Mouse (Mus musculus) heart, adult 2 months (tissue): ENCODE data around the gene Sh2d1a. TPM values are rescaled to one million over a fixed set of nuclear protein-coding genes. Genes with fewer than 3 reads are reported as not detected.

Experiments used
- DNase-seq, 2 experiments: peaks; one replicate each; pipeline ENCODE4 v3.0.0; 2021
- H3K27ac ChIP-seq: fragments of 200-600 bp; 2 replicates; pipeline ENCODE4 v1.8.1; 2022
- H3K27me3 ChIP-seq: fragments of 200-500 bp; 2 replicates; pipeline ENCODE4 v1.6.1; 2012; ENCODE audit warnings: mild to moderate bottlenecking, low read length, inconsistent platforms, mixed read lengths; ENCODE audit not compliant: control insufficient read depth, insufficient read depth
- H3K36me3 ChIP-seq: fragments of 200-500 bp; 2 replicates; pipeline ENCODE4 v1.6.1; 2012; ENCODE audit warnings: low read length, inconsistent platforms; ENCODE audit not compliant: control insufficient read depth, insufficient read depth
- H3K4me1 ChIP-seq: fragments of 200-500 bp; 2 replicates; pipeline ENCODE4 v1.6.1; 2011; ENCODE audit warnings: low read length; ENCODE audit not compliant: control insufficient read depth, insufficient read depth
- H3K4me3 ChIP-seq: fragments of 200-600 bp; 2 replicates; pipeline ENCODE4 v1.8.1; 2022
- H3K79me2 ChIP-seq: fragments of 200-500 bp; replicated peaks from 2 replicates; pipeline ENCODE4 v1.6.1; 2012; ENCODE audit warnings: mild to moderate bottlenecking, inconsistent platforms, low read length, moderate library complexity, mixed read lengths; ENCODE audit not compliant: control insufficient read depth, insufficient read depth
- H3K9ac ChIP-seq: fragments of 200-500 bp; 2 replicates; pipeline ENCODE4 v1.6.1; 2012; ENCODE audit warnings: low read depth, mild to moderate bottlenecking, control low read depth, inconsistent platforms, low read length, mixed read lengths
- CTCF ChIP-seq: fragments of 200-600 bp; IDR thresholded peaks from 2 replicates; pipeline ENCODE4 v1.8.1; 2022; ENCODE audit warnings: antibody characterized with exemption, mild to moderate bottlenecking, moderate library complexity
- EP300 ChIP-seq: fragments of 200-500 bp; IDR thresholded peaks from 2 replicates; pipeline ENCODE4 v1.6.1; 2011; ENCODE audit warnings: low read depth, low read length, control low read depth; ENCODE audit not compliant: insufficient read depth
- POLR2A ChIP-seq: fragments of 200-500 bp; IDR thresholded peaks from 2 replicates; pipeline ENCODE4 v1.6.1; 2011; ENCODE audit warnings: mild to moderate bottlenecking, low read depth, low read length, control low read depth; ENCODE audit not compliant: insufficient read depth
- WGBS: fragments of 180-500 bp; shearing (Covaris S2); methylation state at CpG from one replicate; pipeline ENCODE4 v1.1.7; 2018; 5-methylcytosine and 5-hydroxymethylcytosine counted together
- intact Hi-C: fragments of 180-260 bp; cut with DNase I; formaldehyde crosslinking; loops from one replicate; pipeline ENCODE4 v1.15.1; 2025
- long read RNA-seq: library from polyadenylated mRNA; stranded (forward); transcript quantifications from one replicate; pipeline ENCODE4 v2.0.0, GENCODE M21; 2021
- polyA plus RNA-seq: library from polyadenylated mRNA; depleted of rRNA; stranded (reverse); fragments of >200 nt; gene quantifications from 2 replicates; pipeline ENCODE4 v1.2.3, GENCODE M21; 2012; rRNA removed
- total RNA-seq, 2 experiments: library from RNA; stranded (reverse); gene quantifications; 2 replicates each; pipeline ENCODE4 v1.2.3; 2021

The Sh2d1a gene
- total RNA-seq (not detected), polyA plus RNA-seq (0.18 TPM in 1 of 2 replicates, not detected in the other)
- long read RNA-seq = 0 reads

GRCm38 (mm10) chrX:42502291-42503043 is at the start of gene Sh2d1a:
Sh2d1a (plus strand) TSS chrX:42502453.
- 78% methylated on average over 13 of the region's 13 CpGs for WGBS
- H3K27ac ChIP-seq = no peak within 1 kb of the TSS
- TF ChIP-seq POLR2A = no peak
- no peak for TF ChIP-seq EP300
- no peak for TF ChIP-seq CTCF
- H3K4me1 ChIP-seq = no peaks in the 10 kb centered on the region
- no peak within 1 kb of the TSS for H3K9ac ChIP-seq
- H3K27me3 ChIP-seq = no peaks in the 10 kb centered on the region
- intact Hi-C loops = no loop called here
- DNase-seq = no peak
- no peak within 1 kb of the TSS for H3K4me3 ChIP-seq
- H3K36me3 ChIP-seq = no peaks in the 10 kb centered on the region
- no peaks in the 10 kb centered on the region for H3K79me2 ChIP-seq

- H3K4me3 ChIP-seq = no peak overlapping the region
- intact Hi-C loops = no loop called here
- no peak overlapping the region for H3K9ac ChIP-seq
- no peak for DNase-seq
- WGBS = 60% methylated on average over 1 of the region's 1 CpGs
- no peak for TF ChIP-seq CTCF
- no peak for TF ChIP-seq POLR2A
- TF ChIP-seq EP300 = no peak
- H3K36me3 ChIP-seq = no peaks in the 10 kb centered on the region
- no peaks in the 10 kb centered on the region for H3K4me1 ChIP-seq
- H3K27ac ChIP-seq = no peak overlapping the region
- H3K27me3 ChIP-seq = no peaks in the 10 kb centered on the region
- no peaks in the 10 kb centered on the region for H3K79me2 ChIP-seq
Measured at GRCm38 (mm10) chrX:42453001-42453400, 49.3 kb upstream of the Sh2d1a start.

GRCm38 (mm10) chrX:42454533-42454932 is 47.7 kb upstream of the Sh2d1a start:
- no peak for TF ChIP-seq EP300
- TF ChIP-seq CTCF = no peak
- no peak for TF ChIP-seq POLR2A
- no peak overlapping the region for H3K4me3 ChIP-seq
- H3K27me3 ChIP-seq = no peaks in the 10 kb centered on the region
- intact Hi-C loops = no loop called here
- no peaks in the 10 kb centered on the region for H3K36me3 ChIP-seq
- no peak overlapping the region for H3K27ac ChIP-seq
- DNase-seq = no peak
- 72% methylated on average over 7 of the region's 7 CpGs for WGBS
- no peaks in the 10 kb centered on the region for H3K4me1 ChIP-seq
- no peaks in the 10 kb centered on the region for H3K79me2 ChIP-seq
- H3K9ac ChIP-seq = no peak overlapping the region

GRCm38 (mm10) chrX:42489446-42489845 is 12.8 kb upstream of the Sh2d1a start, which contains the start of gene Tex13c2:
Tex13c2 (plus strand) TSS chrX:42489691.
- intact Hi-C loops = no loop called here

GRCm38 (mm10) chrX:42490336-42490735 is 11.9 kb upstream of the Sh2d1a start:
- Histone ChIP-seq H3K27ac (no peak overlapping the region), H3K36me3 (no peaks in the 10 kb centered on the region), H3K4me3 (no peak overlapping the region), H3K4me1 (no peaks in the 10 kb centered on the region), H3K79me2 (no peaks in the 10 kb centered on the region), H3K27me3 (no peaks in the 10 kb centered on the region), H3K9ac (no peak overlapping the region)
- WGBS = 87% methylated on average over 8 of the region's 8 CpGs
- no peak for DNase-seq
- intact Hi-C loops = no loop called here
- TF ChIP-seq POLR2A = no peak
- TF ChIP-seq CTCF = no peak
- TF ChIP-seq EP300 = no peak

More at GRCm38 (mm10) chrX:42489446-42489845, 12.8 kb upstream of the Sh2d1a start, which contains the start of gene Tex13c2:
- Histone ChIP-seq H3K4me3 (no peak within 1 kb of the TSS), H3K27ac (no peak within 1 kb of the TSS), H3K27me3 (no peaks in the 10 kb centered on the region), H3K79me2 (no peaks in the 10 kb centered on the region), H3K36me3 (no peaks in the 10 kb centered on the region), H3K4me1 (no peaks in the 10 kb centered on the region), H3K9ac (no peak within 1 kb of the TSS)
- TF ChIP-seq POLR2A (no peak), CTCF (no peak), EP300 (no peak)
- WGBS = 89% methylated on average over 16 of the region's 16 CpGs
- DNase-seq = no peak

GRCm38 (mm10) chrX:42500538-42500937 is 1.7 kb upstream of the Sh2d1a start:
- Histone ChIP-seq H3K4me1 (no peaks in the 10 kb centered on the region), H3K9ac (no peak overlapping the region), H3K27ac (no peak overlapping the region), H3K36me3 (no peaks in the 10 kb centered on the region), H3K4me3 (no peak overlapping the region), H3K27me3 (no peaks in the 10 kb centered on the region), H3K79me2 (no peaks in the 10 kb centered on the region)
- DNase-seq = no peak
- no peak for TF ChIP-seq EP300
- no peak for TF ChIP-seq POLR2A
- TF ChIP-seq CTCF = no peak
- intact Hi-C loops = no loop called here
